Mouse (Mus musculus): ENCODE measurements around the gene Ptpn23. TPM values are rescaled to one million over a fixed set of nuclear protein-coding genes. Genes with fewer than 3 reads are reported as not detected.
A peak's percentile ranks its signal among the peaks of the same experiment; 100 is the strongest.
"Not testable (repeated sequence)": the region's sequence is repeated elsewhere in the genome, so short reads cannot be mapped to it uniquely, and the experiment has no call there.

The Ptpn23 gene
- polyA plus RNA-seq, 1 experiment: 62.2 TPM

DNA sequence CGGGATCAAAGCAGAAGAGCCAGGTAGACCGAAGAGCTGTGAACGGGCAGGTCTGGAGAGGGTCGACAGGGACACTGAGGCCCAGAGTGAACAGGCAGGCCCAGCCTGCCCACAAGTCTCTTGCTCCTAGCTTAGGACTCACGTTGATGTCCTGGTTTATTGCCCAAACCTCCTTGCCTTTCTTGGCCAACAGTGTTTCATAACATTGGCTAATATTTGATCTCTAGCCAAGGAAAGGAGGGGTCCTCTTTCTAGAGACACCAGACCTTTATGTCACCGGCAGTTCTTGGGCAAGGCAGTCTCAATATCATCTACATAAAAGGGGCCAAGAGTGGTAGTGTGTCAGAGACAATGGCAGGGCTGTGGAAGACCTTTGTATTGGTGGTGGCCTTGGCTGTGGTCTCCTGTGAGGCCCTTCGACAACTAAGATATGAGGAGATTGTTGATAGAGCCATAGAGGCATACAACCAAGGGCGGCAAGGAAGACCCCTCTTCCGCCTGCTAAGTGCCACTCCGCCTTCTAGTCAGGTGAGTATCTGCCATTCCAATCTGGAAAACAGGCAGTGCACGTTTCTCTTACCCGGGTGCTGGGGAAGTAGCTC is 11.6 kb upstream of the Ptpn23 start, which contains the start of gene Ngp:
Ngp (plus strand) TSS at position 237 of the 602 bp plus-strand sequence.
- H3K27me3 ChIP-seq (replicated peaks): peaks cover 2% of the 10 kb centered on the region
- H3K4me1 ChIP-seq: peaks cover 37% of the 10 kb centered on the region
- H3K9me3 ChIP-seq: peaks cover under 1% of the 10 kb centered on the region
- H3K4me3 ChIP-seq (replicated peaks): no peak within 1 kb of the TSS
- H3K36me3 ChIP-seq (replicated peaks; ENCODE audit: low read length): peaks cover under 1% of the 10 kb centered on the region
- TF ChIP-seq FLI1 (IDR thresholded peaks at IDR 0.05; ENCODE audit: low read length): no peak
- no peak for TF ChIP-seq GATA1 (IDR thresholded peaks at IDR 0.05; ENCODE audit: borderline replicate concordance, low read length)

DNA sequence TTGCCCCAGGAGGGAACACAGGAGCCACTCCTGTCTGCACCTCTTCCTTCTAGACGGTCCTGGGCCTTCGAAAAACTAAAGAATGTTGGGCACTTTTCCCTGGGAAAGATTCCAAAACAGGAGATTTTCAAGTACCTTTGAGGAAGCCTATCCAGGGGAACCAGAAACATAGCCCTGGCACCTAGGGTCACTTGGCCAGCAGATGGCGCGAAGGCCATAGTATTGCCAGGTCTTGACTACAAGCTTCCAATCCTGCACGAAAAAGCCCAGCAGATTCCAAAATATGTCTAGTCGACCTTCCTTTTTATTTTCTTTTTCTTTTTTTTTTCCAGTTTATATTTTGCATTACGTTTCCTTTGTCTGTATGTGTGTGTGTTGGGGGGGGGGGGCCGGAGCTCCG is 5.8 kb upstream of the Ptpn23 start:
- TF ChIP-seq FLI1 (IDR thresholded peaks at IDR 0.05; ENCODE audit: low read length) (no peak), GATA1 (IDR thresholded peaks at IDR 0.05; ENCODE audit: borderline replicate concordance, low read length) (no peak)
- H3K9me3 ChIP-seq: no peaks in the 10 kb centered on the region
- H3K27me3 ChIP-seq (replicated peaks): no peaks in the 10 kb centered on the region
- H3K4me1 ChIP-seq: peaks cover 48% of the 10 kb centered on the region
- H3K36me3 ChIP-seq (replicated peaks; ENCODE audit: low read length): no peaks in the 10 kb centered on the region
- H3K4me3 ChIP-seq (replicated peaks): no peak overlapping the region

DNA sequence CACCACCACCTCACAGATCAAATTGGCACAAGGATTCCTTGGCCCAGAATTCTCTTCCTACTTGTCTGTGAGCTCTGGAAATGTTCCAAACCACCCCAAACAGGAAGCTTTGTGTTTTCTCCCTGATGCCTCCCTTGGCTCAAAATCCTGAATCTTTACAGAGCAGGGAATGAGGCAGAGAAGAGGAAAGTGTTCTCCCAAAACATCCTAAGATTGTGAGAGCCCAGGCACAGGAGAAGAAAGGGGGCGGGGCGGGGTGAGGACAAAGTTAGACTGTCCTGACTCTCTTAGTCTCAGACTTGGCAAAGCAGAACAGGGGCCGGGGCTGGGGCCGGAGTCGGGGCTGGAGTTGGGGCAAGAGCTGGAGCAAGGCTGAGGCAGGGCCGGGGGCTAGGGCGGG is 4.9 kb upstream of the Ptpn23 start:
- Histone ChIP-seq H3K4me3 (replicated peaks) (no peak overlapping the region), H3K27me3 (replicated peaks) (no peaks in the 10 kb centered on the region), H3K36me3 (replicated peaks; ENCODE audit: low read length) (no peaks in the 10 kb centered on the region), H3K4me1 (peaks cover 50% of the 10 kb centered on the region), H3K9me3 (no peaks in the 10 kb centered on the region)
- no peak for TF ChIP-seq GATA1 (IDR thresholded peaks at IDR 0.05; ENCODE audit: borderline replicate concordance, low read length)
- no peak for TF ChIP-seq FLI1 (IDR thresholded peaks at IDR 0.05; ENCODE audit: low read length)

DNA sequence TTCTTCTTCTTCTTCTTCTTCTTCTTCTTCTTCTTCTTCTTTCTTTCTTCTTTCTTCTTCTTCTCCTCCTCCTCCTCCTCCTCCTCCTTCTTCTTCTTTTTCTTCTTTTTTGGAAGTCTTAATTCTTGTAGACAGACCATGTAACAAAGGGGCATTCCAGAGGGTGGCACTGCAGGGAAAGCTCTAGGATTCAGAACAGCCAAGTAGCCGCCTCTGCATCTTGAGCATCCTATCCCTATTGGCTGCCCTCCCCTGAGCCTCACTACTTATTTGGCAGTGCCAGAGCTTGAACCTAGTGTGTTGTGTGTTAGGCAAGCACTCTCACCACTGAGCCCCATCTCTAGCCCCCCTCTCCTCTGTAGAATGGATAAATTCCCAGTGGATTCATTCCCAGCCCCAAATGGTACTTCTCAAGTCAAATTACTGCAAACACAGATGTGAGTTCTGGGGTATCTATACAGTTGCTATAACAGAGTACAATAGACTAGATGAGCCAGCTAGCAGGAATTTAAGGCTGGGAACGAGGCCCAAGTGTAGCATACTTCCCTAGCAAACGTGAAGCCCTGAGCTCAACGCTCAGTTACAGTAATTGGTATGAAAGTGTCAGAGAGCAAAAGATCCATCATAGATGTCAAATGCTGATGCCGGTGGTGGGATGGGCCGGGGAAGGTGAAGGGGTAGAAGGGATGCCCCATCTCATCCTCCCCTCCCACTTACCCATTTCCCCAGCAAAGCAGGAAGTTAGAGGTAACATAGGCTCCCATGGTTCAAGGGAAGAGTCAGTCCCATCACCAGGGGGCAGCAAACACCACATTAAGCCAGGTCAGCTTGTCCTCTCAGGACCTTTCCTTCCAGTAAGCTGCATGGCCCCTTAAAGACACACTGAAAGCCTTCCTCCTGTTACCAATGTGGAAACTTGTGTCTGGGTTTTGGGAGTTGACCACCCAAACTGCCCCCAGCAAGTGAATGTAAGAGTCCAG is 3.2 kb upstream of the Ptpn23 start:
- Histone ChIP-seq H3K4me1 (peaks cover 47% of the 10 kb centered on the region), H3K4me3 (replicated peaks) (peak overlapping the region; percentile 80), H3K36me3 (replicated peaks; ENCODE audit: low read length) (no peaks in the 10 kb centered on the region), H3K9me3 (no peaks in the 10 kb centered on the region), H3K27me3 (replicated peaks) (no peaks in the 10 kb centered on the region)
- no peak for TF ChIP-seq GATA1 (IDR thresholded peaks at IDR 0.05; ENCODE audit: borderline replicate concordance, low read length)
- no peak for TF ChIP-seq FLI1 (IDR thresholded peaks at IDR 0.05; ENCODE audit: low read length)

DNA sequence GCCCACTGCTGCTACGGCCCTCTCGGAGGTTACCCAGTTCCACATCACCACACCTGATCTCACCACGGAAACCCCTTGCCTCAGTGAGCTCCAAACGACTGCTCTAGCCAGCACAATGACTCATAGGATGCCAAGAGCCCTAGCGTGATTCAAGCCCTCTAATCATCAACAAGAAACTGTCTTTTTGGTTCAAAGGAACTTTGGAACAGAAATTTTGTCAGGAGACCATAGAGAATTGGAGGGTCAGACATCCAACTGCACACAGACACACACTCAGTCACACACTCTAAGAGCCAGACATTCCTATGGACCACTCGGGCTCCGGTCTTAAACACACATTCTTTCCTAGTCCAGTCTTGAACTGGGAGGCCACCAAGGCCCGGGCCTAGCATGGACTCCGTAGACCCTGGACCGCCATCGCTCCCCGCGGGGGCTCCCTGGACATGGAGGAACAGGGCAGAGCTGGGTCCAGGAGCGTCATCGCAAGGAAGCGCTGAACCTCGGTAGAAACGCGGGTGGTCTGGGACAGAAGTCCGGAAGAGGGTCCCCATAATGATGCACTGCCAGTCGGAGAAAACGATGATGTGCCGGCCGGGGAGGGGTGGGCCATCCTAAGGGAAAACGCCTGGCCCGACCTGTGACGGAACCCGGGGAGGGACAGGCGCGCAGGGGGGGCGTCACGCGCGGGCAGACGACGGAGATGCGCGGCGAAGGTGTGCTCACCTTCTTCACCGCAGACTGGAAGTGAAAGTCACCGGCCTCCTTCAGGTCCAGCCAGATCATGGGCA is 508 bp downstream of the Ptpn23 start:
- Histone ChIP-seq H3K27me3 (replicated peaks) (no peaks in the 10 kb centered on the region), H3K36me3 (replicated peaks; ENCODE audit: low read length) (peaks cover 22% of the 10 kb centered on the region), H3K9me3 (no peaks in the 10 kb centered on the region), H3K4me1 (peaks cover 51% of the 10 kb centered on the region), H3K4me3 (replicated peaks) (peak overlapping the region; percentile 100)
- TF ChIP-seq FLI1 (IDR thresholded peaks at IDR 0.05; ENCODE audit: low read length) (no peak), GATA1 (IDR thresholded peaks at IDR 0.05; ENCODE audit: borderline replicate concordance, low read length) (no peak)

DNA sequence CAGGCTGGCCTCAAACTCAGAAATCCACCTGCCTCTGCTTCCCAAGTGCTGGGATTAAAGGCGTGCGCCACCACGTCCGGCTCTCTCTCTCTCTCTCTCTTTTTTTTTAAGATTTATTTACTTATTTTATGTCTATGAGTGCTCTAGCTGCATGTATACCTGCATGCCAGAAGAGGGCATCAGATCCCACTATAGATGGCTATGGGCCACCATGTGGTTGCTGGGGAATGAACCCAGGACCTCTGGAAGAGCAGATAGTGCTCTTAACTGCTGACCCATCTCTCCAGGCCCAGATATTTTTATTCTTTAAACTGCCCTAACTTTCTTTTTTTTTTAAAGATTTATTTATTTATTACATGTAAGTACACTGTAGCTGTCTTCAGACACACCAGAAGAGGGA is 4.8 kb downstream of the Ptpn23 start:
- not testable (repeated sequence) for H3K4me3 ChIP-seq (replicated peaks); H3K9me3 ChIP-seq; H3K27me3 ChIP-seq (replicated peaks)
- peaks cover 60% of the 10 kb centered on the region for H3K36me3 ChIP-seq (replicated peaks; ENCODE audit: low read length)
- H3K4me1 ChIP-seq: peaks cover 56% of the 10 kb centered on the region

DNA sequence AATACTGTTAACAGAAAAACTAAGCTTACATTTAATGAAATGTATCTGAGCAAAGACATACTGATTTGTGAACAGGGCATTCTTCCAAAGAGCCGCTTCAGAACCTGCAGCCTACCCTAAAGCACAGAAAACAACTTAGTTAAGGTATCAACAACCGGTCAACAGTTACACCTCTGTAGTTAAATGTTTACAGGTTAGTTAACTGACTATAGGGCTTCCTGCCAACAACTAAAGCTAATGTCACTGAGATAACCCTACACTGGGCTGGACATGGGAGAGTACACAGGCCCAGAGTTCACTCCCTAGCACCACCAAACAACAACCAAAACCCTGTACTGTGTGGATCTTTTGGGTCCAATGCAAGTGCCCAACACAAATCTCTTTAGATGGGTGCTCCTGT is 5.3 kb downstream of the Ptpn23 start:
- H3K4me3 ChIP-seq (replicated peaks): no peak overlapping the region
- no peaks in the 10 kb centered on the region for H3K9me3 ChIP-seq
- TF ChIP-seq FLI1 (IDR thresholded peaks at IDR 0.05; ENCODE audit: low read length): no peak
- TF ChIP-seq GATA1 (IDR thresholded peaks at IDR 0.05; ENCODE audit: borderline replicate concordance, low read length): no peak
- H3K27me3 ChIP-seq (replicated peaks): no peaks in the 10 kb centered on the region
- peaks cover 65% of the 10 kb centered on the region for H3K36me3 ChIP-seq (replicated peaks; ENCODE audit: low read length)
- peaks cover 59% of the 10 kb centered on the region for H3K4me1 ChIP-seq

DNA sequence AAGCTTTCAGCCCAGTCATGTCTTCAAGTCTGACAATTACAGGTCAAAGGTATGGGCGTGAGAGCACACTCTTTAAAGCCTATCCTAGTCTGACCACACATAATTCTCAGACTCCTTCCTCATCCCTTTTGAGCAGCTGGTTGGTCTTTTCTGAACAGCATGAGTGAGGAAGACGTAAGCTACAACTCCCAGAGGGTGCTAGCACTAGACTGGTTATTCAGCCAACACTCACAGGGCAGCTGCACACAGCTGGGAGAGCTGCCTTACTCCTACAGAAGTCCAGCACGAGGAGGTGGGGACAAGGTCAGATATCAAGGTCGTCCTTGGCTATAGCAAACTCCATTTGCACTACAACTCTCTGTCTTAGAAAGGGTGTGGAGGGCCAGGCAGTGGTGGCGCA is 7.4 kb downstream of the Ptpn23 start:
- no peaks in the 10 kb centered on the region for H3K9me3 ChIP-seq
- H3K36me3 ChIP-seq (replicated peaks; ENCODE audit: low read length): peaks cover 82% of the 10 kb centered on the region
- no peaks in the 10 kb centered on the region for H3K27me3 ChIP-seq (replicated peaks)
- H3K4me3 ChIP-seq (replicated peaks): no peak overlapping the region
- H3K4me1 ChIP-seq: peaks cover 44% of the 10 kb centered on the region
- TF ChIP-seq FLI1 (IDR thresholded peaks at IDR 0.05; ENCODE audit: low read length) (no peak), GATA1 (IDR thresholded peaks at IDR 0.05; ENCODE audit: borderline replicate concordance, low read length) (no peak)

DNA sequence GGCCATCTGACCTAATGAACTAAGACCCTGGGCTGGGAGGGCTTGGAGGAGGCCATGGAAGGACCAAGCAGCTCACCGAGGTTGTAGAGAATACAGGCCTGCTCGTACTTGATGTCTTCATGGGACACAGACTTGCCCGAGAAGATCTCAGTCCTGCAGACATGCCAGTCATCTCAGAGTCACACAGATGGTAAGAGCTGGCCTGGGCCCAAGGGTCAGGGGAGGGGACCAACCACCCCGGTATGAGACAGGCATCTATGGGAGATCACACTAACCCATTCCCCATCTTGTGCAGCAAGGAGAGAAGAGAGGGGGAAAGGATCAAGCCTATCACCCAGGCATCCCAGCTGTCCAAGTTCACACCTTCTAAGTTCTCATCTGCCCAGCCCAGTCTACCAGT is 14.7 kb downstream of the Ptpn23 start:
- no peaks in the 10 kb centered on the region for H3K27me3 ChIP-seq (replicated peaks)
- peaks cover 19% of the 10 kb centered on the region for H3K4me1 ChIP-seq
- H3K36me3 ChIP-seq (replicated peaks; ENCODE audit: low read length): peaks cover 98% of the 10 kb centered on the region
- TF ChIP-seq GATA1 (IDR thresholded peaks at IDR 0.05; ENCODE audit: borderline replicate concordance, low read length): no peak
- TF ChIP-seq FLI1 (IDR thresholded peaks at IDR 0.05; ENCODE audit: low read length): no peak
- no peak overlapping the region for H3K4me3 ChIP-seq (replicated peaks)
- no peaks in the 10 kb centered on the region for H3K9me3 ChIP-seq
